Mouse (Mus musculus) lung, postnatal 0 days (tissue): ENCODE measurements around the gene Ctnna3.

Experiments
- CTCF ChIP-seq: IDR thresholded peaks from 2 replicates; pipeline ENCODE4 v1.5.1; 2016; ENCODE audit warnings: antibody characterized with exemption, mild to moderate bottlenecking
- EP300 ChIP-seq: IDR thresholded peaks from 2 replicates; pipeline ENCODE4 v1.6.1; 2016; ENCODE audit warnings: antibody characterized with exemption, mild to moderate bottlenecking, control low read depth

DNA sequence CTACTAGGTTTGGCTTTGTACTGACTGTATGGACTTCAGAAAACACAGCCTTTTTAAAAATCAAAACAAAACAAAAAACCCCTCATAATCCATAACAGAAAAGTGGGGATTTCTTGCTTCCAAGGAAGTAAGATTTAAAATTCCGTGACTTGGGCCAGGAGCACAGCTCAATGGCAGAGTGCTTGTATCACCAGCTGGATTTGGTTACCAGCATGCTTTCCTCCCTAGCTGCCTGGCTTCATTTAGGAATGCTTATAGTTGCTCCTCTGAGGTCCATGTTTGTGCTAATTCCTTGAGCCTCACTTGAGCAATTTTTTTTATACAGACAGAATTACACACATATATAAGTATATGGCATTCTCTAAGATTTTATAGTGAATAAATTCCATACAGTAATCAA lies 198.6 kb downstream of the Ctnna3 start:
- TF ChIP-seq CTCF (no peak), EP300 (no peak)
